Mouse (Mus musculus): ENCODE data around the gene Enpp4. TPM values are rescaled to one million over a fixed set of nuclear protein-coding genes. Genes with fewer than 3 reads are reported as not detected.

Gene Enpp4
- polyA plus RNA-seq (2012; rRNA removed) = 6.3 and 8.4 TPM in 2 replicates

- Histone ChIP-seq H3K4me1 (replicated peaks; ENCODE audit: control insufficient read depth, insufficient read depth, low read length) (peaks cover 3% of the 10 kb centered on the region; the same call in 1 of the 2 replicates), H3K4me3 (ENCODE audit: control insufficient read depth, insufficient read depth, low read length) (peak within 1 kb of the TSS; percentile 95), H3K27me3 (ENCODE audit: control insufficient read depth, insufficient read depth, low read length) (no peaks in the 10 kb centered on the region), H3K36me3 (ENCODE audit: control insufficient read depth, insufficient read depth, low read length) (no peaks in the 10 kb centered on the region), H3K27ac (ENCODE audit: control insufficient read depth, insufficient read depth, low read length) (no peak within 1 kb of the TSS)
- peak; percentile 91 for DNase-seq
- peak; percentile 38; the same call in 1 of the 2 replicates for TF ChIP-seq CTCF (IDR thresholded peaks at IDR 0.05; ENCODE audit: borderline replicate concordance, control insufficient read depth, extremely low read depth, insufficient read depth, low read length, poor library complexity)
- TF ChIP-seq POLR2A (IDR thresholded peaks at IDR 0.05; ENCODE audit: control insufficient read depth, extremely low read depth, insufficient read depth, low read length, poor library complexity) = peak; percentile 71
- under 1% methylated on average over 76 of the region's 76 CpGs for WGBS
Observed at GRCm38 (mm10) chr17:44105287-44106138, at the start of gene Enpp4. Gene Enpp4, minus strand, starts transcription at chr17:44105809.

- WGBS = 96% methylated on average over 2 of the region's 2 CpGs
- H3K36me3 ChIP-seq (ENCODE audit: control insufficient read depth, insufficient read depth, low read length) = no peaks in the 10 kb centered on the region
- H3K4me3 ChIP-seq (ENCODE audit: control insufficient read depth, insufficient read depth, low read length) = no peak overlapping the region
- H3K4me1 ChIP-seq (replicated peaks; ENCODE audit: control insufficient read depth, insufficient read depth, low read length) = no peaks in the 10 kb centered on the region
- no peaks in the 10 kb centered on the region for H3K27me3 ChIP-seq (ENCODE audit: control insufficient read depth, insufficient read depth, low read length)
- TF ChIP-seq POLR2A (IDR thresholded peaks at IDR 0.05; ENCODE audit: control insufficient read depth, extremely low read depth, insufficient read depth, low read length, poor library complexity) = no peak
- TF ChIP-seq CTCF (IDR thresholded peaks at IDR 0.05; ENCODE audit: borderline replicate concordance, control insufficient read depth, extremely low read depth, insufficient read depth, low read length, poor library complexity) = no peak
- no peak overlapping the region for H3K27ac ChIP-seq (ENCODE audit: control insufficient read depth, insufficient read depth, low read length)
- DNase-seq = no peak
Observed at GRCm38 (mm10) chr17:44155204-44155603, 49.6 kb upstream of the Enpp4 start.

- Histone ChIP-seq H3K36me3 (ENCODE audit: control insufficient read depth, insufficient read depth, low read length) (no peaks in the 10 kb centered on the region), H3K4me3 (ENCODE audit: control insufficient read depth, insufficient read depth, low read length) (no peak overlapping the region), H3K4me1 (replicated peaks; ENCODE audit: control insufficient read depth, insufficient read depth, low read length) (no peaks in the 10 kb centered on the region), H3K27me3 (ENCODE audit: control insufficient read depth, insufficient read depth, low read length) (no peaks in the 10 kb centered on the region), H3K27ac (ENCODE audit: control insufficient read depth, insufficient read depth, low read length) (no peak overlapping the region)
- 92% methylated on average over 5 of the region's 5 CpGs for WGBS
- TF ChIP-seq CTCF (IDR thresholded peaks at IDR 0.05; ENCODE audit: borderline replicate concordance, control insufficient read depth, extremely low read depth, insufficient read depth, low read length, poor library complexity) (no peak), POLR2A (IDR thresholded peaks at IDR 0.05; ENCODE audit: control insufficient read depth, extremely low read depth, insufficient read depth, low read length, poor library complexity) (no peak)
- no peak for DNase-seq
Observed at GRCm38 (mm10) chr17:44153871-44154270, 48.3 kb upstream of the Enpp4 start.

GRCm38 (mm10) chr17:44151889-44152288, 46.3 kb upstream of the Enpp4 start:
- 93% methylated on average over 8 of the region's 8 CpGs for WGBS
- Histone ChIP-seq H3K4me3 (ENCODE audit: control insufficient read depth, insufficient read depth, low read length) (no peak overlapping the region), H3K36me3 (ENCODE audit: control insufficient read depth, insufficient read depth, low read length) (no peaks in the 10 kb centered on the region), H3K27me3 (ENCODE audit: control insufficient read depth, insufficient read depth, low read length) (no peaks in the 10 kb centered on the region), H3K4me1 (replicated peaks; ENCODE audit: control insufficient read depth, insufficient read depth, low read length) (no peaks in the 10 kb centered on the region), H3K27ac (ENCODE audit: control insufficient read depth, insufficient read depth, low read length) (no peak overlapping the region)
- no peak for DNase-seq
- TF ChIP-seq POLR2A (IDR thresholded peaks at IDR 0.05; ENCODE audit: control insufficient read depth, extremely low read depth, insufficient read depth, low read length, poor library complexity) (no peak), CTCF (IDR thresholded peaks at IDR 0.05; ENCODE audit: borderline replicate concordance, control insufficient read depth, extremely low read depth, insufficient read depth, low read length, poor library complexity) (no peak)

GRCm38 (mm10) chr17:44151130-44151529, 45.5 kb upstream of the Enpp4 start:
- no peak overlapping the region for H3K27ac ChIP-seq (ENCODE audit: control insufficient read depth, insufficient read depth, low read length)
- H3K4me3 ChIP-seq (ENCODE audit: control insufficient read depth, insufficient read depth, low read length) = no peak overlapping the region
- no peaks in the 10 kb centered on the region for H3K4me1 ChIP-seq (replicated peaks; ENCODE audit: control insufficient read depth, insufficient read depth, low read length)
- no peak for TF ChIP-seq POLR2A (IDR thresholded peaks at IDR 0.05; ENCODE audit: control insufficient read depth, extremely low read depth, insufficient read depth, low read length, poor library complexity)
- TF ChIP-seq CTCF (IDR thresholded peaks at IDR 0.05; ENCODE audit: borderline replicate concordance, control insufficient read depth, extremely low read depth, insufficient read depth, low read length, poor library complexity) = peak; percentile 35; the same call in 1 of the 2 replicates
- no peaks in the 10 kb centered on the region for H3K36me3 ChIP-seq (ENCODE audit: control insufficient read depth, insufficient read depth, low read length)
- peak; percentile 49 for DNase-seq
- no peaks in the 10 kb centered on the region for H3K27me3 ChIP-seq (ENCODE audit: control insufficient read depth, insufficient read depth, low read length)
- 81% methylated on average over 3 of the region's 3 CpGs for WGBS

- H3K4me1 ChIP-seq (replicated peaks; ENCODE audit: control insufficient read depth, insufficient read depth, low read length) = no peaks in the 10 kb centered on the region
- 97% methylated on average over 5 of the region's 5 CpGs for WGBS
- no peaks in the 10 kb centered on the region for H3K27me3 ChIP-seq (ENCODE audit: control insufficient read depth, insufficient read depth, low read length)
- TF ChIP-seq CTCF (IDR thresholded peaks at IDR 0.05; ENCODE audit: borderline replicate concordance, control insufficient read depth, extremely low read depth, insufficient read depth, low read length, poor library complexity) (no peak), POLR2A (IDR thresholded peaks at IDR 0.05; ENCODE audit: control insufficient read depth, extremely low read depth, insufficient read depth, low read length, poor library complexity) (no peak)
- no peak overlapping the region for H3K4me3 ChIP-seq (ENCODE audit: control insufficient read depth, insufficient read depth, low read length)
- DNase-seq = no peak
- no peak overlapping the region for H3K27ac ChIP-seq (ENCODE audit: control insufficient read depth, insufficient read depth, low read length)
- no peaks in the 10 kb centered on the region for H3K36me3 ChIP-seq (ENCODE audit: control insufficient read depth, insufficient read depth, low read length)
Observed at GRCm38 (mm10) chr17:44148109-44148846, 42.7 kb upstream of the Enpp4 start.
